Mouse (Mus musculus) embryonic fibroblast, embryonic 13.5 days (primary cell): Measurements from ENCODE around the gene Cep128.

Source experiments
- CTCF ChIP-seq: IDR thresholded peaks from 2 replicates; pipeline ENCODE4 v1.5.1; 2011; ENCODE audit warnings: mild to moderate bottlenecking, control low read depth, low read length, moderate library complexity, borderline replicate concordance; ENCODE audit not compliant: insufficient read depth
- POLR2A ChIP-seq: IDR thresholded peaks from 2 replicates; pipeline ENCODE4 v1.6.1; 2011; ENCODE audit warnings: low read depth, mild to moderate bottlenecking, control low read depth, low read length, moderate library complexity

- no peak for TF ChIP-seq POLR2A
- TF ChIP-seq CTCF, result no peak
Measured at GRCm38 (mm10) chr12:91418791-91419190, 34.6 kb upstream of the Cep128 start.
